Mouse (Mus musculus) hindbrain, embryonic 11.5 days (tissue): Measurements from ENCODE around the gene Dpp7. TPM values are rescaled to one million over a fixed set of nuclear protein-coding genes. Genes with fewer than 3 reads are reported as not detected.
A peak's percentile ranks its signal among the peaks of the same experiment; 100 is the strongest.

Source experiments
- ATAC-seq: fragments of 200-750 bp; cut with Nextera tagmentation; 2 replicates; pipeline ENCODE4 v1.8.0; 2017; ENCODE audit warnings: mild to moderate bottlenecking, moderate TSS enrichment, moderate library complexity; ENCODE audit not compliant: low FRiP score
- DNase-seq: peaks from one replicate; pipeline ENCODE4 v3.0.0-alpha.2; 2015; ENCODE audit warnings: low spot score
- H3K27ac ChIP-seq: fragments of 300-500 bp; sonication (generic); 2 replicates; pipeline ENCODE4 v1.5.1; 2014; ENCODE audit warnings: mild to moderate bottlenecking, low read depth, low read length
- H3K27me3 ChIP-seq: fragments of 300-500 bp; sonication (generic); 2 replicates; pipeline ENCODE4 v1.6.1; 2014; ENCODE audit warnings: mild to moderate bottlenecking, low read length, moderate library complexity, mixed read lengths; ENCODE audit not compliant: control insufficient read depth, insufficient read depth
- H3K36me3 ChIP-seq: fragments of 300-500 bp; sonication (generic); 2 replicates; pipeline ENCODE4 v1.6.1; 2014; ENCODE audit warnings: mild to moderate bottlenecking, low read length, moderate library complexity, mixed read lengths; ENCODE audit not compliant: control insufficient read depth, insufficient read depth
- H3K4me1 ChIP-seq: fragments of 300-500 bp; sonication (generic); replicated peaks from 2 replicates; pipeline ENCODE4 v1.6.1; 2014; ENCODE audit warnings: low read length, mixed read lengths; ENCODE audit not compliant: control insufficient read depth, insufficient read depth
- H3K4me2 ChIP-seq: fragments of 300-500 bp; sonication (generic); replicated peaks from 2 replicates; pipeline ENCODE4 v1.6.1; 2014; ENCODE audit warnings: mild to moderate bottlenecking, low read depth, low read length
- H3K4me3 ChIP-seq: fragments of 300-500 bp; sonication (generic); 2 replicates; pipeline ENCODE4 v1.5.1; 2014; ENCODE audit warnings: low read depth, low read length
- H3K9ac ChIP-seq: fragments of 300-500 bp; sonication (generic); 2 replicates; pipeline ENCODE4 v1.6.1; 2014; ENCODE audit warnings: low read depth, low read length
- H3K9me3 ChIP-seq: fragments of 300-500 bp; sonication (generic); 2 replicates; pipeline ENCODE4 v1.6.1; 2016; ENCODE audit warnings: low read length; ENCODE audit not compliant: control insufficient read depth
- WGBS: fragments of 180-500 bp; shearing (Covaris S2); extraction: QIAGEN DNeasy Blood & Tissue Kit; methylation state at CpG from one replicate; pipeline ENCODE4 v1.1.7; 2014; 5-methylcytosine and 5-hydroxymethylcytosine counted together
- polyA plus RNA-seq: library from polyadenylated mRNA; unstranded; fragments of >200 nt; fragmentation: Nextera tagmentation; extraction: Ambion mirVana; gene quantifications from 2 replicates; pipeline ENCODE4 v1.2.1, GENCODE M21; 2014

The Dpp7 gene
- polyA plus RNA-seq, 1 experiment from 2014 or later, result 13.4 TPM

DNA sequence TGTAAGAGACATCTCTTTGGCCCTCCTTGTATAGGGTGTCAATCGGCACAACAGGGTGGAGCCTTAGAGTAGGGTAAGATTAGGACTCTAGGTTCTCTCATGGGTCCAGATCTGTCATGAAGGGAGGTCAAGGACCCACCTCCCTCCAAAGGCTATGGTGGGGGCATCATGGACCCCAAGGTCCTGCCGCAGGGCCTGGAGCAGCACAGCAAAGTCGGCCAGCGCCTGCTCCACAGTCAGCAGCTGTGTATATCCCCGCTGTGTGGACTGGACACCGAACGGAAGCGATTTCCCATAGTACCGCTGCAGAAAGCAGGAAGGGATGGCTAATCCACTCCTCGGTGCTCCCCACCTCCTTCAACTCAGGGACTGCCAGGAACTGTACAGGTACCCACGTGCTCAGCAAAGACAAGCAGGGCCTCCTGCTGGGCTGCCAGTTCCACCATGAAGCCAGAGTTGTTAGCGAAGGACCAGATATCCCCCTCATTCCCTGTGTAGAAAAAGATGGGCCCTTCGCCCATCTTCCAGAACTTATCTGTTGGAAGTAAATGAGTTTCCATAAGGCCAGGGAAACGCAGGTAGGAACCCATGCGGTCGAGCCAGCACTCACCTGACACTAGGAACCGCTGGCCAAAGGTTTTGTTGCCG, 616 bp downstream of the Dpp7 start:
- 37% methylated on average over 18 of the region's 18 CpGs for WGBS
- DNase-seq, result no peak

DNA sequence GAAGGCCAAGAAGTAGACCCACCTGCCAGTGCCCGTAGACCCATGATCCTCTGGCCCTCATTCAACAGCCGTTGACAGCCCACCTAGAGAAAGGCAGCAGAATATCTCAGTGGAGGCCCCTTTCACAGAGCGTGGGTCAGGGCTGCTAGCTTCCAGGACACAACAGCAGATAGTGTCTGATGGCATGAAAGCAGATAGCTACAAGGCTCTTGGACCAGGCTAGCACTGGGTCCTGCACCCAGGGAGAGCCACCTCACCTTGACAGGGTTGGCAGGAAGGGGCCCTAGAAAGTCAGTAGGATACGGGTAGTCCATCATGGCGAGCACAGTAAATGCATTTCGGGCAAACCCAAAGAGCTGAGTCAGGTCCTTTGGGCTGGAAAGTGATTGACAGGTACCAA, 1.9 kb downstream of the Dpp7 start:
- no peaks in the 10 kb centered on the region for H3K27me3 ChIP-seq
- H3K4me2 ChIP-seq, result no peak overlapping the region
- H3K4me1 ChIP-seq, result peaks cover 7% of the 10 kb centered on the region
- peaks cover 14% of the 10 kb centered on the region for H3K36me3 ChIP-seq
- H3K27ac ChIP-seq, result no peak overlapping the region
- DNase-seq (no peak), ATAC-seq (no peak)
- H3K9me3 ChIP-seq, result no peaks in the 10 kb centered on the region
- WGBS, result 90% methylated on average over 6 of the region's 6 CpGs
- no peak overlapping the region; the same call in 1 of the 2 replicates for H3K9ac ChIP-seq
- H3K4me3 ChIP-seq, result no peak overlapping the region

More for the DNA sequence above, 616 bp downstream of the Dpp7 start:
- Histone ChIP-seq H3K4me1 (peaks cover 7% of the 10 kb centered on the region), H3K4me3 (peak overlapping the region; percentile 50), H3K9me3 (no peaks in the 10 kb centered on the region), H3K4me2 (peak overlapping the region; percentile 84), H3K9ac (peak overlapping the region; percentile 60), H3K36me3 (peaks cover 6% of the 10 kb centered on the region; the same call in 1 of the 2 replicates), H3K27me3 (no peaks in the 10 kb centered on the region), H3K27ac (no peak overlapping the region)
- ATAC-seq, result 0 out of 2 replicates have a peak, but pooled peaks have one; percentile 1

DNA sequence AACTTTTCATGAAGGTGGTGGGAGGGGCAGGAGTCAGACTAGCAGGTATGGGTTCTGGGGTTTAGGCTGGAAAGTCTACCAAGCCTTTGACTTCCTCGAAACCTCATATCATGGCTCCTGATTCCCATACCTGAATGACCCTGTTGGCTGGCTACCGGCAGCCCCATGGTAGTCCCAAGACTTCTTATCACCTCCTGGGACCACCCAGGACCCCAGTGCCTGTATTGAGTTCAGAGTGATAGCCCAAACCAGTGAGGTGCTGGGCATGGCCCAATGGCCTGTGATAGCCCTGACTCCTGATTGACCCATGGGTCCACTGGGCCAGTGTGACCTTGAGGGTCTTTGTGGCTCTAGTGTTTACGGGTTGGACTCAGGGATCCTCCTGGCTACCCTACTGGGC, 5.5 kb downstream of the Dpp7 start:
- 94% methylated on average over 3 of the region's 3 CpGs for WGBS
- DNase-seq, result no peak
- Histone ChIP-seq H3K27me3 (no peaks in the 10 kb centered on the region), H3K4me3 (no peak overlapping the region), H3K4me2 (no peak overlapping the region), H3K9ac (no peak overlapping the region), H3K9me3 (no peaks in the 10 kb centered on the region), H3K27ac (no peak overlapping the region), H3K4me1 (peaks cover 7% of the 10 kb centered on the region), H3K36me3 (peaks cover 22% of the 10 kb centered on the region)
- no peak for ATAC-seq

DNA sequence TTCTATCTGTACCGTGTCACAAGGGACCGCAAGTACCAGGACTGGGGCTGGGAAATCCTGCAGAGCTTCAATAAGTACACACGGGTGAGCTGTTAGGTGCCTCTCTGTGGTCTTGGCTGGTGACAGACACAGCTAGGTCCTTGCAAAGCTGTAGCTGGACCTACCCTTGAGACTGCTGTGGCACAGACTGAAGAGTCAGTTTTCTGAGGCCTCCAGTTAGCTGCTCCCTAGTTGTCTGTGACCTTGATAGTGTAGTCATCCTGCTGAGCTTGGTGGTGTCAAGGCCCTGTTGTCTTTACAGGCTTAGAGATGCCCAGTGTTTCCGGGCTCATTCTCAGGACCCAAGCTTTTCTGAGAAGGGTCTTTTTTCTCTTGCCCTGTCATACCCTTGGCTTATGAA, 6.7 kb downstream of the Dpp7 start:
- Histone ChIP-seq H3K9ac (no peak overlapping the region), H3K4me3 (no peak overlapping the region), H3K4me1 (no peaks in the 10 kb centered on the region), H3K36me3 (peaks cover 22% of the 10 kb centered on the region), H3K9me3 (no peaks in the 10 kb centered on the region), H3K27me3 (no peaks in the 10 kb centered on the region), H3K27ac (no peak overlapping the region), H3K4me2 (no peak overlapping the region)
- DNase-seq (no peak), ATAC-seq (no peak)
- 95% methylated on average over 4 of the region's 4 CpGs for WGBS

DNA sequence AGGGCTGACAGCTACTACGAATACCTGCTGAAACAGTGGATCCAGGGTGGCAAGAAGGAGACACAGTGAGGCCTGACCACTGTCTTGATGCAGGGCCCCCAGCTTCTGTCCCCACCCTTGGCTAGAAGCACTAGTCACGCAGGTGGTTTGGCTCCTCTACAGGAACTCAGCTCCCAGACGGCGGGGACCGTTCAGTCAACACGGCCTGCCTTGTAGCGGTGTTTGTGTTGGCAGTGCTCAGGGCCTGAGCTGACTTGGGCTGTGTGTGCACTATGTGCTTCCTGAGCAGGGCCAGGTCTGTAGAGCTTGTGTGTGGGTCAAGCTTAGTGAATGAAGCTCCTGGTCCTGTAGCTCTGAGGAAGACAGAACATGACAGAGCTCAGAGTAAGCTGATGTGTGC, 8.0 kb downstream of the Dpp7 start:
- WGBS, result 95% methylated on average over 7 of the region's 7 CpGs
- DNase-seq (no peak), ATAC-seq (no peak)
- Histone ChIP-seq H3K9me3 (no peaks in the 10 kb centered on the region), H3K27me3 (no peaks in the 10 kb centered on the region), H3K27ac (no peak overlapping the region), H3K36me3 (peaks cover 22% of the 10 kb centered on the region), H3K4me2 (no peak overlapping the region), H3K4me1 (no peaks in the 10 kb centered on the region), H3K4me3 (no peak overlapping the region), H3K9ac (no peak overlapping the region)

DNA sequence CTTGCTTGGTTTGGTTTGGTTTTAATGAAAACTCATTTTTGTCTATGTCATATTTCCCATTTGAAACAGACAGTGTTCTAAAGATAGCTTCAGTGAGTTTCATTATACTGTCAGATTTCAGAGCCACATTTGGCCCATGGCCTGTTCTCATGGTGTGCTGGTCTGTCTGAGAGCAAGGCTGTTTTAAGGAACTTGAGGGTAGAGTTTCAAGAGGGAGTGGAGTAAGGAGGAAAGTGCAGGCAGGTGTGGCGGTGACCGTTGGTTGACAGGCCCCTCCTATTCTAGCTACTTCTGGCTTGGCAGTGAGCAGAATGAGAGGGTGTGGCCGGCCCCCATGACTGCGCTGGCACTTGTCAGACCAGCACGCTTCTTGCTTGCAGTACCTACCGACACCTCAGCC, 17.9 kb downstream of the Dpp7 start:
- no peak for DNase-seq
- no peak overlapping the region for H3K9ac ChIP-seq
- no peaks in the 10 kb centered on the region for H3K27me3 ChIP-seq
- H3K27ac ChIP-seq, result no peak overlapping the region
- WGBS, result 94% methylated on average over 6 of the region's 6 CpGs
- no peak for ATAC-seq
- no peaks in the 10 kb centered on the region for H3K9me3 ChIP-seq
- no peak overlapping the region for H3K4me3 ChIP-seq
- peaks cover 6% of the 10 kb centered on the region; the same call in 1 of the 2 replicates for H3K36me3 ChIP-seq
- H3K4me2 ChIP-seq, result no peak overlapping the region
- peaks cover 2% of the 10 kb centered on the region; the same call in 1 of the 2 replicates for H3K4me1 ChIP-seq

DNA sequence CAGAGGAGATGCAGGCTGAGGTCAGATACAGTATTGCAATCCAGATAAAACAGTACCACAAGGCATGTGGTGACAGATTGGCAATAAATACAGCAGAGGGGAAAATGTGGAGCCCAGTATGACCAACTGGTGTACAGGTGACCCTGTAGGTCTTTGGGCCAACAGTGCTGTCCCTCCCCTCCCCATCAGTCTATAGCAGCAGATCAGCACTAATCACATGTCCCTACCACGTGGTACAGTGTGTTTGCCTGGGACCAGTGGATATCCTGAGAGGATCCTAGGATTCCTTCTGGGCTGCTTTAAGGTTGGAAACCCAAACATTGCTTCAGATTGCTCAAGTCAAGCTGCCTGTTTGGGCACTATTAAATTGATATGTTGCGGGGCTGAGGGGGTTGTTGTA, 22.6 kb downstream of the Dpp7 start:
- Histone ChIP-seq H3K4me1 (peaks cover 3% of the 10 kb centered on the region; the same call in 1 of the 2 replicates), H3K36me3 (peaks cover 3% of the 10 kb centered on the region; the same call in 1 of the 2 replicates), H3K27me3 (no peaks in the 10 kb centered on the region; the same call in 1 of the 2 replicates), H3K27ac (no peak overlapping the region), H3K9me3 (no peaks in the 10 kb centered on the region), H3K4me2 (peak overlapping the region; percentile 86), H3K4me3 (peak overlapping the region; percentile 93), H3K9ac (no peak overlapping the region)
- DNase-seq (no peak), ATAC-seq (no peak)
- 91% methylated on average over 2 of the region's 2 CpGs for WGBS

DNA sequence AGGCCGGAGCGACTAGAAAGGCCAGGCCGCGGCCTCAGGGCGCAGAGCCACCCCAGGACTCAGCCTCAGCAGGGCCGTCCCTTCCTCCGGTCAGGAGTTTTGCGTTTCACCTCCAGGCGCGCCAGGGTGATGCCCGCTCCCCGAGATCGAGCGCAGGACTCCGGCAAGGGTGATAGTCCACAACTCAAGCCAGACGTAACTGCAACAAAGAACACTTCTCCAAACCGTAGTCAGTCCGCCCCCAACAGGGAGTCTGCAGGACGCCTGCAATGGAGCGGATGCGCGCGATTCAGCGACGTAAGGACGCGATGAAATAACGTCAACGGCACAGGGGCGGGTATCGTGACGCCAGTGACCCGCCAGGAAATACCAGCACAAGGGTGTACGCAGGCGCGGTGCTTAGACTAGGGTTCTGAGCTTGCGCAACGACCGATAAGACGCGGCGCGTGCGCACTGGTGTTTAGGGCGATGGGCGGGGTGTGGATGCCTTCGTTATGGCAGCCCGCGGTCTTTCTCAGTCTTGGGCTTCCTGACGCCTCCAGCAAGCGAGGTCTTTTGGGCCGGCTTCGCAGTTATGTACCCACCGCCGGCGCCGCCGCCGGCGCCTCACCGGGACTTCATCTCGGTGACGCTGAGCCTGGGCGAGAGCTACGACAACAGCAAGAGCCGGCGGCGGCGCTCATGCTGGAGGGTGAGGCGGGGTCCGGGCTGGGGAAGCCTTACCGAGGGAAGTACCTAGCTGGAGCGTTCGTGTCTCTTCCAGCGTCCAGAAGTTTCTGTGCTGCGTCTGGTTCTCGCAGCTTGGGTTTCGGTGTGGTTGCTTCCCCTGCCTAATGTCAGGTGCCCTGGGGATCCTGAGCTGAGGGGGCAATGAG, 23.6 kb downstream of the Dpp7 start, which contains the start of gene Man1b1:
Man1b1 (plus strand) TSS at position 53 of the 875 bp plus-strand sequence.
- no peaks in the 10 kb centered on the region; the same call in 1 of the 2 replicates for H3K27me3 ChIP-seq
- peak within 1 kb of the TSS; percentile 77 for H3K27ac ChIP-seq
- under 1% methylated on average over 78 of the region's 78 CpGs for WGBS
- peak; percentile 100 for DNase-seq
- H3K9ac ChIP-seq, result peak within 1 kb of the TSS; percentile 91
- peaks cover 3% of the 10 kb centered on the region; the same call in 1 of the 2 replicates for H3K4me1 ChIP-seq
- peak; percentile 98 for ATAC-seq
- peak within 1 kb of the TSS; percentile 86 for H3K4me2 ChIP-seq
- peak within 1 kb of the TSS; percentile 93 for H3K4me3 ChIP-seq
- no peaks in the 10 kb centered on the region for H3K9me3 ChIP-seq
- H3K36me3 ChIP-seq, result 0 out of 2 replicates have a peak, but pooled peaks cover 3% of the 10 kb centered on the region
